Mouse (Mus musculus): ENCODE results near the gene Mup5.
"Not testable (repeated sequence)": the region's sequence is repeated elsewhere in the genome, so short reads cannot be mapped to it uniquely, and the experiment has no call there.

Mup5 gene

GRCm38 (mm10) chr4:61834952-61835708, at the start of gene Mup5:
Gene Mup5 (minus strand): TSS chr4:61835233.
- DNase-seq (ENCODE audit: low spot score in 2 of 2), result no peak

- DNase-seq (ENCODE audit: low spot score in 2 of 2), result no peak
Observed at GRCm38 (mm10) chr4:61858160-61858559, 23.1 kb upstream of the Mup5 start.

GRCm38 (mm10) chr4:61855831-61856698, 21.0 kb upstream of the Mup5 start:
- DNase-seq (ENCODE audit: low spot score in 2 of 2), result no peak

- DNase-seq (ENCODE audit: low spot score in 2 of 2), result no peak
Observed at GRCm38 (mm10) chr4:61855344-61855743, 20.3 kb upstream of the Mup5 start.

GRCm38 (mm10) chr4:61844758-61845455, 9.9 kb upstream of the Mup5 start:
- no peak for DNase-seq (ENCODE audit: low spot score in 2 of 2)

GRCm38 (mm10) chr4:61829211-61829610, 5.8 kb downstream of the Mup5 start:
- DNase-seq (ENCODE audit: low spot score in 2 of 2), result no peak

- DNase-seq (ENCODE audit: low spot score in 2 of 2), result no peak
Observed at GRCm38 (mm10) chr4:61823185-61823584, 11.8 kb downstream of the Mup5 start.

GRCm38 (mm10) chr4:61822541-61822940, 12.5 kb downstream of the Mup5 start:
- not testable (repeated sequence) for DNase-seq (ENCODE audit: low spot score in 2 of 2)

- DNase-seq (ENCODE audit: low spot score in 2 of 2), result no peak
Observed at GRCm38 (mm10) chr4:61815602-61816001, 19.4 kb downstream of the Mup5 start.

GRCm38 (mm10) chr4:61813435-61813834, 21.6 kb downstream of the Mup5 start:
- no peak for DNase-seq (ENCODE audit: low spot score in 2 of 2)

GRCm38 (mm10) chr4:61811193-61811592, 23.8 kb downstream of the Mup5 start:
- not testable (repeated sequence) for DNase-seq (ENCODE audit: low spot score in 2 of 2)

- DNase-seq (ENCODE audit: low spot score in 2 of 2), result not testable (repeated sequence)
Observed at GRCm38 (mm10) chr4:61808926-61809325, 26.1 kb downstream of the Mup5 start.

- not testable (repeated sequence) for DNase-seq (ENCODE audit: low spot score in 2 of 2)
Observed at GRCm38 (mm10) chr4:61789699-61790098, 45.3 kb downstream of the Mup5 start.

- not testable (repeated sequence) for DNase-seq (ENCODE audit: low spot score in 2 of 2)
Observed at GRCm38 (mm10) chr4:61784231-61784630, 50.8 kb downstream of the Mup5 start.

GRCm38 (mm10) chr4:61782169-61782568, 52.9 kb downstream of the Mup5 start, which contains the start of gene Mup19:
Gene Mup19 (minus strand): TSS chr4:61782269.
- not testable (repeated sequence) for DNase-seq (ENCODE audit: low spot score in 2 of 2)
